In the genomic region with DNA sequence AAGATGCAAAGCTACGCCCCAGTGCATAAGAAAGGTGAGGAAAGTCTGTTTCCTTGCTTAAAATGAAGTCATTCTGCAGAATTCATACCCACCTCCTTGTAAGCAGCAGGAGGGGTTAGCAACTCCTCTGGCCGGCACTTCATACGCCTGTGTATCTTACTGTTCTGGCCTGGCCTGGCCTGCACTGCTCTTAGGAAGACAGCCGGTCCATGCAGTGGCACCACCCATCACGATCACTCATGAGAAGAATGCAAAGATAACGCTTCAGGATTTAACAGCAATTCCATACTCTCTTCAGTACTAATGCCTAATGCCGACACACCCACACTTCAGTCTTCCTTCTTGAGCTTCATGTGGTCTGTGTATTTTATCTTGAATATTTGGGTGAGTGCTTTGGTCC, we compare ENCODE assay signal across 23 mouse cellular contexts. TPM values are rescaled to one million over a fixed set of nuclear protein-coding genes. Genes with fewer than 3 reads are reported as not detected.
DNase-seq lines count a peak whose midpoint lies in the region; ATAC-seq and TF ChIP-seq lines count a peak whose summit lies in the region.
"Had no signal": no experiment of that assay in that cellular context is flagged by ENCODE, and none has a peak within 500 bp of the region (broad histone marks: within the 10 kb centered on the region; RNA-seq: fewer than 3 reads in every experiment).

No protein-coding gene starts in this region.

- H3K9me3 ChIP-seq in forebrain, embryonic 11.5 days (ENCODE audit: control insufficient read depth, low read length): no peaks in the 10 kb centered on the region
- no peaks in the 10 kb centered on the region for H3K9me3 ChIP-seq in forebrain, embryonic 14.5 days (replicated peaks; ENCODE audit: control insufficient read depth, low read length)
- no peaks in the 10 kb centered on the region for H3K9me3 ChIP-seq in heart, embryonic 12.5 days (replicated peaks)
- no peaks in the 10 kb centered on the region for H3K9me3 ChIP-seq in heart, postnatal 0 days (replicated peaks; ENCODE audit: control insufficient read depth, low read length)
- H3K9me3 ChIP-seq: embryonic facial prominence, embryonic 10.5 days; forebrain, embryonic 15.5 days; G1E; hindbrain, embryonic 12.5 days had no signal

- H3K4me3 ChIP-seq in forebrain, embryonic 11.5 days (ENCODE audit: low read depth, low read length): no peak overlapping the region
- H3K4me3 ChIP-seq in forebrain, embryonic 14.5 days (ENCODE audit: low read depth, low read length): no peak overlapping the region
- no peak overlapping the region for H3K4me3 ChIP-seq in heart, embryonic 12.5 days
- no peak overlapping the region for H3K4me3 ChIP-seq in heart, postnatal 0 days (ENCODE audit: low read depth, low read length)
- H3K4me3 ChIP-seq: embryonic facial prominence, embryonic 10.5 days; forebrain, embryonic 15.5 days; hindbrain, embryonic 12.5 days had no signal

- no peak overlapping the region for H3K9ac ChIP-seq in forebrain, embryonic 11.5 days (ENCODE audit: low read length)
- H3K9ac ChIP-seq in forebrain, embryonic 14.5 days (ENCODE audit: low read length): no peak overlapping the region
- no peak overlapping the region for H3K9ac ChIP-seq in heart, embryonic 12.5 days
- H3K9ac ChIP-seq in heart, postnatal 0 days (replicated peaks; ENCODE audit: low read depth, low read length): no peak overlapping the region
- H3K9ac ChIP-seq: forebrain, embryonic 15.5 days; hindbrain, embryonic 12.5 days had no signal

- H3K27me3 ChIP-seq in forebrain, embryonic 11.5 days (ENCODE audit: control insufficient read depth, insufficient read depth, low read length): no peaks in the 10 kb centered on the region
- no peaks in the 10 kb centered on the region for H3K27me3 ChIP-seq in forebrain, embryonic 14.5 days (replicated peaks; ENCODE audit: control insufficient read depth, insufficient read depth, low read length)
- H3K27me3 ChIP-seq in heart, embryonic 12.5 days (replicated peaks): no peaks in the 10 kb centered on the region
- H3K27me3 ChIP-seq in heart, postnatal 0 days (ENCODE audit: control insufficient read depth, insufficient read depth, low read length): no peaks in the 10 kb centered on the region
- H3K27me3 ChIP-seq: forebrain, embryonic 15.5 days; hindbrain, embryonic 12.5 days had no signal

- ATAC-seq in forebrain, embryonic 11.5 days (replicated peaks; ENCODE audit: low FRiP score): no peak
- no peak for ATAC-seq in forebrain, embryonic 14.5 days
- ATAC-seq in heart, embryonic 12.5 days (ENCODE audit: insufficient number of reproducible peaks, low FRiP score): no peak
- ATAC-seq in heart, postnatal 0 days (ENCODE audit: insufficient read depth, low read depth): no peak
- ATAC-seq: CD4-positive, CD25-positive, alpha-beta regulatory T cell, adult 4 months; forebrain, embryonic 15.5 days; hindbrain, embryonic 16.5 days; inflammation-experienced regulatory T-cells, adult 6 months; intestine, postnatal 0 days had no signal

- H3K27ac ChIP-seq in forebrain, embryonic 11.5 days (ENCODE audit: low read depth, low read length): no peak overlapping the region
- H3K27ac ChIP-seq in forebrain, embryonic 14.5 days (ENCODE audit: low read depth, low read length): no peak overlapping the region
- H3K27ac ChIP-seq in heart, embryonic 12.5 days (ENCODE audit: poor library complexity, severe bottlenecking): peak overlapping the region; percentile 41; the same call in 1 of the 2 replicates
- H3K27ac ChIP-seq in heart, postnatal 0 days (ENCODE audit: low read depth): no peak overlapping the region; the same call in 1 of the 2 replicates
- H3K27ac ChIP-seq: embryonic facial prominence, embryonic 10.5 days; forebrain, embryonic 15.5 days; hindbrain, embryonic 12.5 days had no signal

- 90% methylated on average over 7 of the region's 7 CpGs for whole genome bisulfite sequencing in forebrain, embryonic 11.5 days
- 90% methylated on average over 7 of the region's 7 CpGs for WGBS in forebrain, embryonic 14.5 days
- WGBS in heart, embryonic 12.5 days: 40% methylated on average over 7 of the region's 7 CpGs
- WGBS in heart, postnatal 0 days: 45% methylated on average over 7 of the region's 7 CpGs

- H3K4me1 ChIP-seq in forebrain, embryonic 11.5 days (replicated peaks; ENCODE audit: control insufficient read depth, insufficient read depth, low read length): no peaks in the 10 kb centered on the region
- H3K4me1 ChIP-seq in forebrain, embryonic 14.5 days (ENCODE audit: control insufficient read depth, insufficient read depth, low read length): peaks cover 9% of the 10 kb centered on the region
- H3K4me1 ChIP-seq in heart, embryonic 12.5 days (replicated peaks): peaks cover 47% of the 10 kb centered on the region
- H3K4me1 ChIP-seq in heart, postnatal 0 days (ENCODE audit: control insufficient read depth, insufficient read depth): peaks cover 29% of the 10 kb centered on the region

- no peak overlapping the region for H3K4me2 ChIP-seq in forebrain, embryonic 11.5 days (ENCODE audit: low read depth, low read length, severe bottlenecking)
- H3K4me2 ChIP-seq in forebrain, embryonic 14.5 days (ENCODE audit: low read length): no peak overlapping the region
- H3K4me2 ChIP-seq in heart, embryonic 12.5 days: no peak overlapping the region
- no peak overlapping the region for H3K4me2 ChIP-seq in heart, postnatal 0 days (ENCODE audit: low read depth, low read length)
- H3K4me2 ChIP-seq: forebrain, embryonic 15.5 days; hindbrain, embryonic 12.5 days had no signal

- peak; percentile 37 for DNase-seq in forebrain, embryonic 11.5 days (ENCODE audit: low spot score)
- no peak for DNase-seq in forebrain, embryonic 14.5 days (ENCODE audit: low spot score)
- DNase-seq in heart, adult 18-20 months: no peak
- peak; percentile 19 for DNase-seq in heart, postnatal 0 days (ENCODE audit: low spot score)
- no peak for DNase-seq in heart, postnatal 36 days
- DNase-seq in testis, postnatal 10 days (ENCODE audit: low spot score): peak; percentile 25
- no peak for DNase-seq in testis, postnatal 14 days (ENCODE audit: low spot score)
- DNase-seq: adrenal gland, adult 8-10 months; adrenal gland, postnatal 36 days; B cell, adult 2 months; cerebellum, adult 2 months; cerebellum, postnatal 10 days; gastrocnemius, postnatal 36 days had no signal

- no peaks in the 10 kb centered on the region; the same call in 1 of the 2 replicates for H3K36me3 ChIP-seq in forebrain, embryonic 11.5 days (ENCODE audit: control insufficient read depth, insufficient read depth, low read length)
- H3K36me3 ChIP-seq in forebrain, embryonic 14.5 days (ENCODE audit: control insufficient read depth, insufficient read depth, low read length): peaks cover 26% of the 10 kb centered on the region
- H3K36me3 ChIP-seq in heart, embryonic 12.5 days: no peaks in the 10 kb centered on the region
- no peaks in the 10 kb centered on the region for H3K36me3 ChIP-seq in heart, postnatal 0 days (replicated peaks; ENCODE audit: control insufficient read depth, insufficient read depth, low read length)

- intact Hi-C loops in heart, postnatal 36 days (cut with DNase I): no loop called here

- no peak for TF ChIP-seq CTCF in heart, postnatal 0 days (IDR thresholded peaks at IDR 0.05; ENCODE audit: low read depth)

- TF ChIP-seq EP300 in heart, postnatal 0 days (IDR thresholded peaks at IDR 0.05; ENCODE audit: low read depth): no peak

RNA-seq across cellular contexts. Expression of a gene that starts 8.1 kb away (rescaled TPM):
- 3.4 and 4.8 TPM in 2 replicates for polyA plus RNA-seq in forebrain, embryonic 11.5 days (2014; fragmentation: Nextera tagmentation; extraction: Ambion mirVana)
- polyA plus RNA-seq in forebrain, embryonic 14.5 days (2014; fragmentation: Nextera tagmentation; extraction: Ambion mirVana): 3.2 and 5.5 TPM in 2 replicates
- polyA plus RNA-seq in heart, embryonic 12.5 days (2016; fragmentation: Nextera tagmentation; extraction: Ambion mirVana): 58.1 and 63.4 TPM in 2 replicates
- 100 to 1,000 TPM; 201 to 225 TPM for total RNA-seq in heart, adult 18-20 months (2021)
- total RNA-seq in heart, postnatal 0 days (2014; rRNA removed; ENCODE audit: low replicate concordance): 120 and 159 TPM in 2 replicates
- 46.5 and 51.3 TPM in 2 replicates for polyA plus RNA-seq in heart, postnatal 0 days (2015; fragmentation: Nextera tagmentation; extraction: Ambion mirVana)
- 100 to 1,000 TPM; 199 to 208 TPM for total RNA-seq in heart, postnatal 36 days (2021)
- polyA plus RNA-seq: G1E had no signal

RNA-seq across cellular contexts. Expression of a gene that starts 29.2 kb away (rescaled TPM):
- 12.1 TPM in 2 replicates for polyA plus RNA-seq in forebrain, embryonic 11.5 days (2014; fragmentation: Nextera tagmentation; extraction: Ambion mirVana)
- 12.7 and 14.1 TPM in 2 replicates for polyA plus RNA-seq in forebrain, embryonic 14.5 days (2014; fragmentation: Nextera tagmentation; extraction: Ambion mirVana)
- 6.3 TPM in 2 replicates for polyA plus RNA-seq in heart, embryonic 12.5 days (2016; fragmentation: Nextera tagmentation; extraction: Ambion mirVana)
- 1 to 10 TPM in 1 of 2 experiments, under 1 TPM in 1; 0.92 to 3.0 TPM for total RNA-seq in heart, adult 18-20 months (2021)
- 8.8 and 12.4 TPM in 2 replicates for total RNA-seq in heart, postnatal 0 days (2014; rRNA removed; ENCODE audit: low replicate concordance)
- polyA plus RNA-seq in heart, postnatal 0 days (2015; fragmentation: Nextera tagmentation; extraction: Ambion mirVana): 9.9 and 11.4 TPM in 2 replicates
- 1 to 10 TPM; 2.8 to 3.2 TPM for total RNA-seq in heart, postnatal 36 days (2021)

RNA-seq across cellular contexts. Expression of a gene that starts 32.0 kb away (rescaled TPM):
- 0.05 TPM in 1 of 2 replicates, not detected in the other for polyA plus RNA-seq in forebrain, embryonic 11.5 days (2014; fragmentation: Nextera tagmentation; extraction: Ambion mirVana)
- polyA plus RNA-seq in forebrain, embryonic 14.5 days (2014; fragmentation: Nextera tagmentation; extraction: Ambion mirVana): 0.10 and 0.14 TPM in 2 replicates
- not detected in 2 replicates for polyA plus RNA-seq in heart, embryonic 12.5 days (2016; fragmentation: Nextera tagmentation; extraction: Ambion mirVana)
- not detected for total RNA-seq in heart, adult 18-20 months (2021)
- not detected in 2 replicates for total RNA-seq in heart, postnatal 0 days (2014; rRNA removed; ENCODE audit: low replicate concordance)
- polyA plus RNA-seq in heart, postnatal 0 days (2015; fragmentation: Nextera tagmentation; extraction: Ambion mirVana): not detected in 2 replicates
- total RNA-seq in heart, postnatal 36 days (2021): not detected
- total RNA-seq: adrenal gland, postnatal 36 days had no signal
- polyA plus RNA-seq: embryonic facial prominence, embryonic 10.5 days; G1E; heart, embryonic 14.5 days had no signal

Comparison
In these comparisons a context has a peak if more than half of its experiments do, and no peak if none do; other contexts are left out.
1. DNase-seq: peak in forebrain, embryonic 11.5 days (single experiment), heart, postnatal 0 days (single experiment) and testis, postnatal 10 days (single experiment); none in forebrain, embryonic 14.5 days (single experiment), heart, adult 18-20 months (0 of 2), heart, postnatal 36 days (0 of 2) and testis, postnatal 14 days (single experiment).